Mouse (Mus musculus): ENCODE measurements around the gene Sccpdh.
A peak's percentile ranks its signal among the peaks of the same experiment; 100 is the strongest.
"Not testable (repeated sequence)": the region's sequence is repeated elsewhere in the genome, so short reads cannot be mapped to it uniquely, and the experiment has no call there.

Sccpdh gene

GRCm38 (mm10) chr1:179668013-179668805 is at the start of gene Sccpdh:
Gene Sccpdh (plus strand): TSS chr1:179668210.
- peak; percentile 63 for DNase-seq (ENCODE audit: low read depth, low spot score)

- no peak for DNase-seq (ENCODE audit: low read depth, low spot score)
These were observed 45.3 kb upstream of the Sccpdh start for GRCm38 (mm10) chr1:179622665-179623064.

- DNase-seq (ENCODE audit: low read depth, low spot score): peak; percentile 20
These were observed 44.4 kb upstream of the Sccpdh start for GRCm38 (mm10) chr1:179623657-179624056.

GRCm38 (mm10) chr1:179624354-179624753 is 43.7 kb upstream of the Sccpdh start:
- no peak for DNase-seq (ENCODE audit: low read depth, low spot score)

GRCm38 (mm10) chr1:179627855-179628254 is 40.2 kb upstream of the Sccpdh start:
- no peak for DNase-seq (ENCODE audit: low read depth, low spot score)

GRCm38 (mm10) chr1:179628438-179629106 is 39.4 kb upstream of the Sccpdh start:
- no peak for DNase-seq (ENCODE audit: low read depth, low spot score)

GRCm38 (mm10) chr1:179629276-179629675 is 38.7 kb upstream of the Sccpdh start:
- DNase-seq (ENCODE audit: low read depth, low spot score): no peak

GRCm38 (mm10) chr1:179632746-179633413 is 35.1 kb upstream of the Sccpdh start:
- no peak for DNase-seq (ENCODE audit: low read depth, low spot score)

GRCm38 (mm10) chr1:179633414-179633752 is 34.6 kb upstream of the Sccpdh start:
- DNase-seq (ENCODE audit: low read depth, low spot score): no peak

GRCm38 (mm10) chr1:179634159-179634558 is 33.9 kb upstream of the Sccpdh start:
- DNase-seq (ENCODE audit: low read depth, low spot score): no peak

- no peak for DNase-seq (ENCODE audit: low read depth, low spot score)
These were observed 25.3 kb upstream of the Sccpdh start for GRCm38 (mm10) chr1:179642726-179643125.

- DNase-seq (ENCODE audit: low read depth, low spot score): no peak
These were observed 23.9 kb upstream of the Sccpdh start for GRCm38 (mm10) chr1:179644151-179644550.

GRCm38 (mm10) chr1:179645101-179645979 is 22.7 kb upstream of the Sccpdh start:
- peak; percentile 67 for DNase-seq (ENCODE audit: low read depth, low spot score)

GRCm38 (mm10) chr1:179645980-179646268 is 22.1 kb upstream of the Sccpdh start:
- no peak for DNase-seq (ENCODE audit: low read depth, low spot score)

GRCm38 (mm10) chr1:179648678-179649077 is 19.3 kb upstream of the Sccpdh start:
- DNase-seq (ENCODE audit: low read depth, low spot score): not testable (repeated sequence)

- DNase-seq (ENCODE audit: low read depth, low spot score): no peak
These were observed 18.7 kb upstream of the Sccpdh start for GRCm38 (mm10) chr1:179649324-179649723.

- no peak for DNase-seq (ENCODE audit: low read depth, low spot score)
These were observed 17.7 kb upstream of the Sccpdh start for GRCm38 (mm10) chr1:179650284-179650683.

- no peak for DNase-seq (ENCODE audit: low read depth, low spot score)
These were observed 16.8 kb upstream of the Sccpdh start for GRCm38 (mm10) chr1:179651224-179651623.

GRCm38 (mm10) chr1:179663065-179663464 is 4.9 kb upstream of the Sccpdh start:
- DNase-seq (ENCODE audit: low read depth, low spot score): no peak

GRCm38 (mm10) chr1:179664309-179664930 is 3.6 kb upstream of the Sccpdh start:
- DNase-seq (ENCODE audit: low read depth, low spot score): no peak

GRCm38 (mm10) chr1:179666971-179667370 is 1.0 kb upstream of the Sccpdh start:
- no peak for DNase-seq (ENCODE audit: low read depth, low spot score)
